Mouse (Mus musculus): Measurements from ENCODE around the gene Aff1.

- TF ChIP-seq POLR2A (IDR thresholded peaks at IDR 0.05; ENCODE audit: extremely low read depth, insufficient read depth, low read length) (no peak), CTCF (IDR thresholded peaks at IDR 0.05; ENCODE audit: low read depth, low read length) (no peak)
These were observed 2.5 kb upstream of the Aff1 start for GRCm38 (mm10) chr5:103689645-103690044.

Measured in liver, adult 2 months (tissue).